Mouse (Mus musculus): ENCODE data around the gene Neu2. TPM values are rescaled to one million over a fixed set of nuclear protein-coding genes. Genes with fewer than 3 reads are reported as not detected.
"Not testable (repeated sequence)": the region's sequence is repeated elsewhere in the genome, so short reads cannot be mapped to it uniquely, and the experiment has no call there.

The Neu2 gene
- under 1 TPM; 0.46 to 0.83 TPM for total RNA-seq (2021)
- long read RNA-seq, result 0 reads

DNA sequence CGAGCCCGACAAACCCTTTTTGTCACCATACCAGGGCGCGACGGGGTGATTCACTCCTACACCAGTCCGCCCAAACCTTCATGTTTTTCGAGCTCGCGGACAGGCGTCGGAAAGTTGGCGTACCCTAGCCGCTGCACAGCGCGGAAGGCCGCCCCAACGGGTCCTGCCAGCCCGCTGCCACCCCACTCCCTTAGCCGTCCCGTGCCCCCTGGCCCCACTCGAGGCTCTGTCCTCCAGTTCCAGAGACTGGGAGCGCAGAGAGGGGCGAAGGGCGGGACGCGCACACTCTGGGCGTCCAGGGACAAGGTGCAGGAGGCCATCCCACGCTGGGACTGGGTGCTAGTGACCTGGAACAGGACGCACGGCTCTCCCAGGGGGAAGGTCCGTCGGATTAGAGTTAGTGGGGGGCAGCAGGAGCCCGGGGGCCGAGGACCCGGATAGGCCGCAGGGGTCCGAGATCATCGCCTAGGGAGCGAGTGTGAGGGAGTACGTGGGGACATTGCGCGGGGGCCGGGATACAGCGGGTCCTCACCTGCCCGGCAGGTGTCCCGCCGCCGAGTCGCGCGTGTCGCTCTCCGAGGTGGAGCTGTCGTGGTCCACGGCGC, at the start of gene Neu2:
TSS of gene Neu2 (plus strand) at position 329 of the 605 bp plus-strand sequence.
- peak; percentile 34 to 49 for DNase-seq (ENCODE audit: low spot score in 2 of 2)

DNA sequence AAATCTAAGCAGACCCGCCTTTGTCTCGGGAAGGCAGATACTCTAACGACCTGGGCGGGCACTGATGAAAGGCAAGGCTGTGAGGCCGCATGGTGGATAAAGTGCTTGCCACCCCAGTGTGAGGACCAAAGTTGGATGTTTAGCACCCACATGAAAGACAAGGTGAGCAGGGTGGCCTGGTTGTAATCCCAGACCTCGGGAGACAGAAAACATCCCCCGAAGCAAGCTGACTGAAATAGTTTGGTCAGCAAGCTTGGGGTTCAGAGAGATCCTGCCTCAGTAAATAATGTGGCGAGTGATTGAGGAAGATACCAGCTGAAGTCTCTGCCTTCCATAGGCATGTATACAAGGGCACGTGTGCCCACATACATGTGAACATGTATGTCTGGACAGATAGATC, 42.2 kb upstream of the Neu2 start:
- no peak for DNase-seq (ENCODE audit: low spot score in 2 of 2)

DNA sequence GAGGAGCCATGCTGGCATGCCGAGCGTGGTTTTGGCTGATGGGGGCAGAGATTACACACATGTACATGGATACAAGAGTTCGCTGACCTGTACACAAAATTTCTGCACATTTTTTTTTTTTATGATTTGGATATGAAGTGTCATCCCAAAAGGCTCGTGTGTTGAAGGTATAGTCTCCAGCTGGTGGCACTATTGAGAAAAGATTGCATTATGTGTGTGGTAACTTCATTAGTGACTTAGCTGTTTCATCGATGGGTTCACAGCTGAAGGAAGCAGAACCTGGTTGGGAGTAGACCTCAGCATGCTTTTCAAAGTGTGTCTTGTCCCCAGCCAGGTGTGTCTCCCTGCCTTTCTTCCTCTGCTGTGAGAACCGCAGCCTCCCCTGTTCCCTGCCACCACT, 41.4 kb upstream of the Neu2 start:
- DNase-seq (ENCODE audit: low spot score in 2 of 2), result no peak

DNA sequence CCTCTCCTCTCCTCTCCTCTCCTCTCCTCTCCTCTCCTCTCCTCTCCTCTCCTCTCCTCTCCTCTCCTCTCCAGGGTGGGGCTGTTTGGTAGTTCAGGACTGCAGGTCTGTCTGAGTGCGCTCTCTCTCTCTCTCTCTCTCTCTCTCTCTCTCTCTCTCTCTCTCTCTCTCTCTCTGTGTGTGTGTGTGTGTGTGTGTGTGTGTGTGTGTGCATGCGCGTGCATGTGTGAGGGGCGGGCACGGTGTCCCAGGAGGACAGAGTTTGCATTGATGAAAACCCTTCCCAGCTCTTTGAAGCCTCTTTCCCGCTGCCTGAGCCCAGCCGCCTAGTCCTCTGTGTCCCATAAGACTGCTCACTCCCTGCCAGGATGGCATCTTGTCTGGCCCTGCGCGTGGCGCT, 39.7 kb upstream of the Neu2 start, which contains the start of gene Snorc:
TSS of gene Snorc (plus strand) at position 301 of the 400 bp plus-strand sequence.
- DNase-seq (ENCODE audit: low spot score in 2 of 2), result not testable (repeated sequence)

DNA sequence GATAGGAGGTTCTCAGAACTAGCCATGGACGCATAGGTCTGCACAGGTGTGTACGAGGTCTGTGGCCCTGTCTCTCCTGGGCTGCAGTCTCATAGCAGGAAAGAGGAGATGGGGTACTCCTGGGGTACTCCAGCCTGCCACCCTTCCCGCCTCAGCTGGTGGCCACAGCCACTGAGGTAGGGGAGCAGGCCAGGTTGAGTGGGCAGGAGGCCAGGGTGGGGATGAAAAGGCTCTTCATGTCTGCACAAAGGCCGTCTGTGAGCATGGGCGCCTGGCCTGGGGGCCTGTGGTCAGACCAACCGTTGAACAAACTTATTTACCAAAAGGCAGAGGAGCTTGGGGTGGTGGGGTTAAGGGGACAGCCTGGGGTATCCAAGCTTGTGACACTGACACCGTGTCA, 37.8 kb upstream of the Neu2 start:
- peak; percentile 41 to 57 for DNase-seq (ENCODE audit: low spot score in 2 of 2)

DNA sequence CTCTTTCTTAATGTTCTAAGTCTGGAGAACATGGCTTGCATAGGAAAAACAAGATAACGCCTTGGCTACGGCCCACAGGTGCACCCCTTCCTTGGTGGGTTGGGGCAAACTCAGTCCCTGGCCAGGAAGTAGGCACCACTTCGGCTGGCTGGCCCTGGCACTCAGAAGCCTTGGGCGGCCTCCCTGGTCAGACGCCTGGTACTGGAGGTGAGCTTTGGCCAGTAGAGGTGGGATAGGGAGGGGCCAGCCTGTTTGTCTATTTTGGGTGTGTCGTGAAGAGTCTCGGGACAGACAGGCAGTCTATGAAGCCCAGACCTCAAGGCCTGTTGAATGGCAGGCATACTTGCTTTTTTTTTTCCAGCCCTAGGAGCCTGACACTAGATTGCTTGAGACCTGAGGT, 37.1 kb upstream of the Neu2 start:
- DNase-seq (ENCODE audit: low spot score in 2 of 2), result no peak

DNA sequence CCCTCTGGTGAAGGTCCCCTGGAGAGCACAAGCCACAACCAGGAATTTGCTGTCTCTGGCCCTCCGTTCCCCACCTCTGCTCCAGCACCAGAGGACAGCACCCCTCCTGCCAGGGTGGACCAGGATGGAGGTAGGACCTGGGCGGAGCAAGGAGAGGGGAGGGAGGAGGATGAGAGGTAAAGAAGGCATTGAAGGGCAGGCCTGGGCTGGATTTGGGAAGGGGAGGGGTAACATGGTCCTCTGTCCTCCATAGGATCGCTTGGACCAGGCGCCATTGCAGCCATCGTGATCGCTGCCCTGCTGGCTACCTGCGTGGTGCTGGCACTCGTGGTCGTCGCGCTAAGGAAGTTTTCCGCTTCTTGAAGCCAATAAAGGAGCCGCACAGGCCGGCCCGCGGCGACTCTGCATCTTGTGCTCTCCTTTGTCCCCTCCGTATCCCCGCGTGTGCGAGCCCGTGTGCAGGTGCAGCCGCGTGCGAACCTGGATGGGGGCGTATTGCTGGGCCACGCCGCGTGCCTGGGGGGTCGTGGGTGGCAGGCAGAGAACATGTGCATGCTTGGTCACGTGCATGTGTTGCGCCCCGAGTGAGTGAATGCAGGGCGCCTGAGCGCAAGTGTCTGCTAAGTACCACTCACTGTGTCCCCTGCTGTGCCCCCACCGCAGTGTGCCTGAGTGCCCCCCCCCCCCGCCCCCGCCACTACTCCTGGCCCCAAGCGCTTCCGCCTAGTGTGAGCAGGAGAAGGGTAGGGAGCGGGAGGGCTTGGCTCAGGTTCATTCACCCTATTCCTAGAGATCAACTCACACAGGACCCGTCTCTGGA, 34.4 kb upstream of the Neu2 start:
- DNase-seq (ENCODE audit: low spot score in 2 of 2), result peak; percentile 46 to 56

DNA sequence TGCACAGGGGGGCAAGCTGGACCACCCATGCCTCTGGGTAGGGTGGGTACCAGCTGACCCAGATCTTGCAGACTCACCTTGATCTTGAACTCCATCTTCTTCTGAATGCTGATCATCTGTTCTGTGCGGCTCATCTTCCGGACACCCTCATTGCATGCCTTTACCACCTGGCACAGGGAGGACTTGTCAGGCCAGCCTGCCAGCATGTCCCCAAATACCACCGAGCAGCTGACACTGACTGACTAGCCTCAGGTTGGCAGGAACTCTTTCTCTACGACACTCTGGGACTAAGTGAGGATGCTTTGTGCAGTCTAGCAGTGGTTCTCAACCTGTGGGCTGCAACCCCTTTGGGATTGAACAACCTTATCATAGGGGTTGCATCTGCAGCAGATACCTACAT, 27.1 kb upstream of the Neu2 start:
- DNase-seq (ENCODE audit: low spot score in 2 of 2), result no peak

DNA sequence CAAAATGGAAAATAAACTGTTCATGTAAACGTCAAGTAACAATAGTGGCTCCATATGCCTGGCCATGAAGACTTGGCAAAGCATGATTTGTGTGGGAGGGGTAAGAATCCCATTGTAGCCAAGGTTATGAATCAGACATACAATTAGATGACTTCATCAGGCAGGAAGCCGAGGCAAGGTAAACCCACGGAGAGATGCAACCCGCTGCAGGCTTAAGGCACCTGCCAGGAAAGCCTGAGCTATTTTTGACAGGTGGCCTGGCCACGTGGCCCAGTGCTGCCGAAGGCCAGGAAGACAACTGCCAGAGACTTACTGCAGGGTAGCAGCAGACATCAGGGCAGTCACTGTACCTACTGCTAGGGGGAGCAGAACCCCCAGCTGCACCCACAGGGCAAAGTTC, 23.3 kb upstream of the Neu2 start:
- DNase-seq (ENCODE audit: low spot score in 2 of 2), result no peak

DNA sequence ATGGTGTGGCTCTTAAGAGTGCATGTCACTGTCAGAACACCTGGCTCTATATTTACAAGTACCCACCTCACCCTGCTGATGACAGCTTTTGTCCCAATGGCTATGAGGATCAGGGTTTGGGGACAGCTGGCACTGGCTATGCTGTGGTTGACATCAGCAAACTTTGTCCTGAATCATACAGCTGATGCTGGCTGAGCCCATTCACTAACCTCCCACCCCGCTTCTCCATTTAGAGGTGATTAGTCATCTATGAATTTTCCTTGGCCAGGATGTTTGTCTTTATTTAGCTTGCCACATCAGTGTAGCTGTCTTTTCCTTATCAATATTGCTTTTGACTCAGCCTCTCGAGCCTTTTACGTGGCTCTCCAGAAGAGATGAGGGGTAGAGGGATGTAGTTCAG, 17.4 kb upstream of the Neu2 start:
- no peak for DNase-seq (ENCODE audit: low spot score in 2 of 2)

DNA sequence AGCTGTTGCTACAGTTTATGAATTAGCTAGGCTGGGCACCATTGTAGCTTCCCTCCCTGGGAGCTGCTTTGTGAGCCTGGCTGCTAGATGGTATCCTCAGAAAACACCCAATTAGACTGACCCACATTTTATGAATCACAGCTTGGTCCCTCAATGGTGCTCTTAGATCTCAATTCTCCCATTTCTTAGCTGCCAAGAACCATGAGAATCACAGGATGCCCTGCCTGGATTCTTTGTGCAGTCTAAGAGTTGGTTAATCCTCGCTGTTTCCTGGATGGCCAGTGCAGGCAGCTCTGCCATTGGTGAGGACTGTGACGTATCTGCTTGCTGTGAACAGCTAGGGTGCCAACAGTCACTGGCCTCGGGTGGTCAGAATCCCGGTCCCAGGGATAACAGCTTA, 16.1 kb upstream of the Neu2 start:
- peak in 1 of 2 experiments; percentile 28 for DNase-seq (ENCODE audit: low spot score in 2 of 2)

DNA sequence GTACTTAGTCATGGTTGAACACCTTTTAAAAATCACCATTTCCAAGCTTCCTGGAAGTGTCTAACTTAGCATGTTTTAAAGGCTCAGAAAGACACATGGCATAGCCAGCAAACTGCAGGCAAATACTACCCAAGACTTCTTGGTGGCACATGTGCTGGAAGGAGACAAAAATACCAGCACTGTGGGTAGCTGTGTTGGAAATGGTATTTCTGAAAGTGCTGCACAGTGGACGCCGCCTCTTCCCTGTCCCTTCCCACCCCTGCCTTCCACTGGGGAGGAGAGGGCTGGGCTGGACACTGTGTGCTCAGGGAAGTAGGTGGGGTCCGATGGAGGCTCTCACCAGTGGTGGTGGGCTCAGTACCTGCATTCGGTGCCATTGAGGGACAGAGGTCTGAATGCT, 4.2 kb upstream of the Neu2 start:
- no peak for DNase-seq (ENCODE audit: low spot score in 2 of 2)

DNA sequence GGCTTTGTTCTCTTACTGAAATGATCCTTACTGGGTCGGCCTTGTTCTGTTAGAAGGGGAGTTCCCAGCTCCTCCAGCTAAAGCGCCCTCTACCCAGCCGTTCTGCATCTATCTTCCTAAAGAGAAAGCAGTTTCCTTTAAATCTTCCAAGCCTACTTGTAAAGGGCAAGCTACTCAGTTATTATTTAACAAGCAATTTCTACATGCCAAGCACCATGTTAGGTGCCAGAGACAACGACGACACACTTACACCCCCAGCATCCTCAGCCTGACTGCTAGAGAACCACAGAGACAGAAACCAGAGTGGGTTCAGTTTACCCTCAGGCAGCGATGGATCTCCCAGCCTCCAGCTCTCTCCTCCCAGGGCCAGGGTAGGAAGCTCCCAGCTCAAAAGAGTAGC, 1.8 kb upstream of the Neu2 start:
- no peak for DNase-seq (ENCODE audit: low spot score in 2 of 2)

DNA sequence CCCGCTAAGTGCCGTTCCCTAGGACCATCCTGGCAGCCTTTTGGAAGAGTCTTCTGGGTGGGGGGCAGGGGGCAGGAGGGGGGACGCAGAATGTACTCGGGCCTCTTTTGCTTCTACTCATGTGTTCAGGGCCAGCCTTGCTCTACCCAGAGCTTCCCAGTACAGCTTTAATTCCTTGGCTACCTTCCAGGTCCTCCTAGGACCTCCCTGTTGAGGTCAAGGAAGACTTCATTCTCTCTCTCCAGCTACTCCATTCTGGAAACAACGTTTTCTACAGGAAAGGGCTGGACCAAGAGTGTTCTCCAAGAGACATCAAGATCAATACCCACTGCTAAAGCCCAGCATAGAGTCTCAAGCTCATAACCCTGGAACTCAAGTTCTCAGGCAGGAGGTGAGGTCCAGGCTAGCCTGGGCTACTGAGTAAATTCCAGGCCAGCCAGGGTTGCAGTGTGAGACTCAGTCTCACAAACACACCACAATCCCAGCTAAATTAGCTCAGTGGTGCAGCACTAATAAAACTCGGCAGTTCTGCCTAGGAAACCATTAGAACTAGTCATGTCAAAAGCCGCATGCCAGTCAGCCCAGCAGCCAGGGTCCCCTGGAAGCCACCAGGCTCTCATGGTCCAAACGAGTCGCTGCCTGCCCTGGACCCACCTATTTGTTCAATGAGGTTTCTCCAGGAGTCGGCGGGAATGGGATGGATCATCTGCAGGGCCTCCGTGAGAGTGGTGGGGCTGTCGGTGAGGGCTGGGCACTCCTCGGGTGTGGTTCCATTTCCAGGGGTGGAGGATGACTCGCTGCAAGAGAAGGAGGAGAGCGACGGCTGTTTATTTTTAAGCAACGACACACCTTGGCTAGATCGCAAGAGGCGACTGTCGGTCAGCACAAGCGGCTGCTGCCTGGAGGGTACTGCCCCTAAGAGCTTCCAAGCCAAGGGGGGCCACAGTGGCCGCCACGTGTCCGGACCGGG, 813 bp upstream of the Neu2 start:
- DNase-seq (ENCODE audit: low spot score in 2 of 2), result no peak

DNA sequence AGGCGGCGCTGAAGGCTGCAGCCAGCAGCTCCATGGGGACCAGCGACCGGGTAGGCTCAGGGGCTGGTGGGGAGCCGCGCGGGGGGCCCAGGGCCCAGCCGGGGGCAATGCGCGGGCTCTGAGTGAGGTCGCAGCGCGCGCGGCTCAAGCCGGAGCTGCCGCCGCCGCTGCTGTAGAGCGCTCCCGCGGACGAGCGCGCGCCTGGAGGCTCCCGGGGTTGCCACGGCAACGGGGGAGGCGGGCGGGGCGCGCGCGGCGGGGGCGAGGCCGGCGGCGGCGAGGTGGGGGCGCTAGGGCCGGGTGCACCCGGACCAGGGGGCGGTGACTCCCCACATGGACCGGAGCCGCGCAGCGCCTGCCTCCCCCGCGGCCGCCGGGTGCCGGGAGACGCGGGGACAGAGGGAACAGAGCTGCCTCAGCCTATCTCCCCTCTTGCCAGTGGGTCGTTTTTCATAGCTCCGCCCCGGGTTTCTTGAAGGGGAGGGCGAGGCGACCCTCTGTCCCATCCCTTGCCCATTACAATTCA, 540 bp downstream of the Neu2 start:
- peak; percentile 60 to 80 for DNase-seq (ENCODE audit: low spot score in 2 of 2)

DNA sequence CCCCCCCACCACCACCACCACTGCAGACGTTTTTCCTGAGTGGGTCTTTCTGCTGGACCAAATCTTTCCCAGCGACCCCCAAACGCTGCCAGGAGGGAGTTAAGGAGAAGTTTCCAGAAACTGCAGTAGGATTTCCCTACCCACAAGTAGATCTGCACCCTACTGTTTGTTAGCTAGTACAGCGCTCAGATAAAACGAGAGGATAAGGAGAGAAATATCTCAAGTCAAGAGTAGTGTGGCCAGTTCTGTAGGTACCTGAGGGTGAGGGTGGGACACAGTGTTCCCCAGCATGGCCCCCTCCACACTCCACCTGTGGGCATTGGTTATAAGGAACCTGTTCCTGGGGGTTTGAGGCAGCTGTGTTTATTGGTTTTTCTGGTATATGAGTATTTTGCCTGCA, 1.2 kb downstream of the Neu2 start:
- DNase-seq (ENCODE audit: low spot score in 2 of 2), result no peak

DNA sequence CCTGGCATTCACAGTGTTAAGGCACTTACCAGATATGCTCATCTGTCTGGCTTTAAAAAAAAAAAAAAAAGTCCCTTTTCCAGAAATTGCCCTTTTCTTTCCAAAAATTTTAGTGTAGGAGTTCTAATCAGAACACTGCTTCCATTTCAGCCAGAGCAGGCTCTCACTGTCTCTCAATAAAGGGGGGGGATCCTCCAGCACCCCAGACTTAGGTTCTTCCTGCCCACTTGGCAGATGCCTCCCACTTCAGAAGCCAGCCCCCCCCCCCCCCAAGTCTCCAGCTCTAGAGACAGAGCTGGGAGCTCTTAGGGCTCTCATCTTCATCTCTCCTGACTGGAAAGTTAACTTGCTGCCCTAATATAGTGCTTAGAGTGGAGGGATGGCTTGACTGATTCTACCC, 10.8 kb downstream of the Neu2 start:
- no peak for DNase-seq (ENCODE audit: low spot score in 2 of 2)

DNA sequence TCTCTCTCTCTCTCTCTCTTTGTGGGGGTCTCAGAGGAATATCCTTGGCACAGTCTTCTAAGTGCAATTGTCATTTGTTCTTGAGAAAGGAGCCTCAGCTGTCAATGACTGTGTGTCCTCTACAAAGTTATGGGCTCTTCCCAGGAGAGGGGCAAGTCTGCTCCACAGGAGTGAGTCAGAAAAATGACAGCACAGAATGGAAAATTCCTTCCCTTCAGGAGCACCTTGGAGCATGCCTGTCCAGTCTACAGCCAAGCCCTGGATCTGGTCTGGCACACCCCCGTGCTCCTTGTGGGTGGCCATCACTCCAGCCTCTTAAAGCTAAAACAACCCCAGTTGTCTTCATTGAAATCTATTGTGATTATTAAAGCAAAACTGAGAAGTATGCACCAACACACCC, 11.8 kb downstream of the Neu2 start:
- no peak for DNase-seq (ENCODE audit: low spot score in 2 of 2)

DNA sequence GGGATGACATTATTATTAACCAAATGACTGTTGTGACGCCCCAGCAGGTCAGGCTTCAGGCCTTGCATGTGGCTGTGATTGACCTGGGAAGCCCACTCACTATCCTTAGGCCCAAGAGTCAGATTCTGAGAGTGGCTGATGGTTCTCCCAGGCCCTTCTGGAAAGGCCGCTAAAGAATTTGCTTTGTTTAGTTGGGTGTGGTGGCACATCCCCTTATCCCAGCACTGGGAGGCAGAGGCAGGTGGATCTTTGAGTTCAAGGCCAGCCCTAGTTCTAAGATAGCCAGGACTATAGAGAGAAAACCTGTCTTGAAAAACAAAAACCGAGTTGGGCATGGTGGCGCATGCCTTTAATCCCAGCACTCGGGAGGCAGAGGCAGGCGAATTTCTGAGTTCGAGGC, 15.4 kb downstream of the Neu2 start:
- DNase-seq (ENCODE audit: low spot score in 2 of 2), result no peak

DNA sequence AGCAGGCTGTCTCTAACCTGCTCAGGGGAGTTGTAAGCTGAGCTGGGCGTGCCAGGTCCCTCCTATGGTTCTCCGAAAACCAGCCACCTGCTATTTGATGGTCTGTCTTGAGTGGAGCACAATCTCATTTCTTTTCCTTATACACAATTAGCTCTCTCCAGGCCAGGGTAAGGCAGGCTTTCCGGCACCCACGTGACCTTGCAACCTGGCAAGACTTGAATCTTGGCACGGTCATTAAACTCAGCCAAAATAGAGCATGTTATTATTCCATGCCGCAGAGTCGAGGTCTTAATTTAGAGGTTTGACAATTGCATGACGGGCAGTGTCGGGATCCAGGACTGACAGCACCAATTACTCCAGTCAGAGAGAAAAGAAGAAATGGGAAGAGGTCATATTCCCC, 17.5 kb downstream of the Neu2 start:
- DNase-seq (ENCODE audit: low spot score in 2 of 2), result no peak

DNA sequence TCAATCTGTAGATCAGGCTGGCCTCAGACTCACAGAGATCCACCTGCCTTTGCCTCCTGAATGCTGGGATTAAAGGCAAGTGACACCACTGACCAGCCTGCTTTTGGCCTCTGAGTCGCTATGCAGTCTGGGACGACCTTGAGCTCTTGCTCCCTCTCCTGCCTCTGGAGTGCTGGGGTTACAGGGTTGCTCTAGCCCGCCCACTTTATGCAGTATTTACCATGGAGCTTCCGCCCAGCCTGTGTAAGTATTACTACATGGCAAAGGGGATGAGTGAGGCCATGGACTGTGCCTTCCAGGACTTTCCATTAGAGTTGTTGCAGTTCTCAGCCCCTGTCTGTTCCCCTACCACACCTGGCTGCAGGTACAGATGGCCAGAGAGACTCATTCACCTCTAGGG, 22.7 kb downstream of the Neu2 start:
- DNase-seq (ENCODE audit: low spot score in 2 of 2), result no peak

DNA sequence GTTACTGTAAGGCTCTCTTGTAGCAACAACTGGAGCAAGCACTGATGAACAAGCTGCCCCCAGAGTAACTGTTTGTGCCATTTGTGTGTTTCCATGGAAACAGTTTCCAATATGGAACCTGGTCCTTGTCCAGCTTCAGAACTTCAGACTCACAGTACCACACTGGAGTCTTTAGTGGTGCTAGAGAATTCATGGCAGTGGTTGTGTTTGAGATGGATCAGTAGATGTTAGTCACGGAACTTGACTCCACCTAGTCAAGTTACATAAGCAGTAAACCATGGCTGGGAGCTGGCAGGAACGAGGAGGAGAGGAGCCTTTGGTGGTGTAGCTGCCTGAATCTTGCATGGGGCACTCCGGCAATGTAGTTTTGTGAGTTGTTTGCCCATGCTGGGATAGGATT, 24.4 kb downstream of the Neu2 start:
- DNase-seq (ENCODE audit: low spot score in 2 of 2), result no peak

All from layer of hippocampus, postnatal 10 days (tissue).